Mouse (Mus musculus) cerebellum, adult 11 months (tissue): ENCODE data around the gene Trim46.

ENCODE experiments used
- DNase-seq: peaks from one replicate; pipeline ENCODE4 v3.0.0; 2022

Trim46 gene

DNA sequence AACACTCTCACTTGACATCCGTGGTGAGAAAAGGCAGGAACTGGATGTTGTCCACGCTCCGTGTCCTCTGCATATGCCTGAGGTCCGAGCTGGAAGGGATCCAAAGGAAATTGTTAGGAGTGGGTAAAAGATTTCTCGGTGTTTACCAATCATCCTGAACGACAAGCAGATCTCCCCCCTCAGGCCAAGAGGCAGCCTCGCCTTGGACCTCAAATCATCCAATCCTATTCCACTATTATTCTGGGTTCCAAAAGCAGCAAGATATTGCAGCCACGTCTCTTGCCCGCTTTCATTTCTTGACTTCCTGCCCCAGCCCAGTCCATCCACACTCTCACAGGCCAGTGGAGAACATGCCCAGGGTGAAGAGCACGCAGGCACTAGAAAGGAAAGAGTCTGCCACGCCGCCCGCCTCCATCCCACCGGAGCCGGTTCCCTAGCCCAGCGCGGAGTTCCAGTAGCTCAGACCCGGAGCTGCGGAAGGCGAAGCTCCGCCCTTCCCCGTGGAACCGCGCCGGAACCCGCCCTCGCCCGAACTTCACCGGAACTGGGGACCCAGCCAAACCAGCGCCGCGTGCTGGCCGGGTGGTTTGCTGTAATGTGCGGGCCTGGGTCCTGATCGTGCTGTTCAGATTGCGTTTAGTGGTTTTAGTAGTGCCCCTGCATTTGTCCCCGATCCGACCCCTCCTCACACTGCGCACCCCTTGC is 24.1 kb upstream of the Trim46 start, which contains the start of gene Slc50a1:
Slc50a1 (minus strand) TSS at position 520 of the 705 bp plus-strand sequence.
- peak; percentile 81 for DNase-seq

DNA sequence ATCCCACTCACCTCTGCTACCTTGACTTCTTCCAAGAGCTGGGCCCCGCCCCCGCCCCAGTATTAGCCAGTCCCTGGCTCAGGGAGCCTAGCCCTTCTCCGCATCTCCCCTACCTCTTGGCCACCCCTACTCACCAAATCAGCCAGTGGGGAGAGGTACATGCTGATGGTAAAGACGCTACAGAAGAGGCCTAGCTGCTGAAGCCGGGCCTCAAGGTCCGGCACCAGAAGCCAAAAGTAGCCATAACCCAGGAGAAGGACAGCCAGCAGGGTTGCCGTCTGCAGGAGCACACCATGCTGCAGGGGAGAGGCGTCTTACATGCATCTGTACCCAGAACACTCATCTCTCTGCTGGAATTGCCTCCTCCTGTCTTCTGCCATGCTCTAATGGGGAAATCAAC is 22.8 kb upstream of the Trim46 start:
- DNase-seq = no peak

DNA sequence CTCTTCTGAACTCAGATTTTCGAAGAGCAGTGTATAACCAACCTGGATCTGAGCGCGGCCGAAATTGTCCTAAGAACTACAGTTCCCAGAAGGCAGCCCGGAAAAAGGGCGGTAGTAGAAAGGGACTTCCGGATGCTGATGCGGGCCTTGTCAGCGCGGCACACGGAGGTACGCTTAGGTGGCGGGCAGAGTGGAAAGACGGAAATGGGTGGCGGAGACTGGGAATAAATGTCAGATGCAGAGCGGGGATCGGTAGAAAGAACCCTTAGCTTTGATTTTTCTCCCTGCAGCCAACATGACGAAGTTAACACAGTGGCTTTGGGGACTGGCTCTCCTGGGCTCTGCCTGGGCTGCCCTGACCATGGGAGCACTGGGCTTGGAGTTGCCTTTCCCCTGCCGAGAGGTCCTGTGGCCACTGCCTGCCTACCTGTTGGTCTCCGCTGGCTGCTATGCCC is 20.4 kb upstream of the Trim46 start:
- DNase-seq = peak; percentile 71

DNA sequence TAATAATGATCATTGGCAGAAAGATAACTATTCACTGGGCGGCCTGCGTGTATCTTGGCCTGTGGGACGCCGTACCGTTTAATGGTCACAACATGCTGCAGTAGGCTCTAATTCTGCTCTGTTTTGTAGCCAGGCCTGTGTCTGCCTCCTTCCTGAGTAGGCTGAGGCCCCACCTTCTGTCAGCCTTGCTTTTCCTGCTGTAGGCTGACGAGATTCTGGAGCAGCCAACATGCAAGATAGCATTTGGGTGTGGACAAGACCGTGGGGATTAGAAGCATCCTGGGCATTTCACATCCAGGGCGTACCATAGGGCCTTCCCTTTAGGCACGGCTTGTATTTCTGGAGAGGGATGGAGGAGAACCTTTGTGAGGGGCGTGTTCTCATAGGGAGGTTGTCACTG is 16.3 kb upstream of the Trim46 start:
- no peak for DNase-seq

DNA sequence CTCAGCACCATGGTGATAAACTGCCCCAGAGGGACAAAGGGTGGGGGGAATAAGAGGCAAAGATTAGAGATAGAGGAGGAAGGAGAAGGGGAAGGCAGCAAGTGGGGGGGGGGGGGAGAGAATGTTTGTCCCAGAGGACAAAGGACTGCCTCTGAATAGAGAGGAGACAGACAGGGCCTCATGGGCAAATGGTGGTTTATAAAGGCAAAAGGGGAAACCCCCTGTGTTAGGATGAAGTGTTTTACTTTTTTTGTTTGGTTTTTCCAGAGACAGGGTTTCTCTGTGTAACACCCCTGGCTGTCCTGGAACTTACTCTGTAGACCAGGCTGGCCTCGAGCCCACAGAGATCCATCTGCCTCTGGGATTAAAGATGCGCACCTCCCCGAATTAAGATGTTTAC is 14.1 kb upstream of the Trim46 start:
- DNase-seq = no peak

DNA sequence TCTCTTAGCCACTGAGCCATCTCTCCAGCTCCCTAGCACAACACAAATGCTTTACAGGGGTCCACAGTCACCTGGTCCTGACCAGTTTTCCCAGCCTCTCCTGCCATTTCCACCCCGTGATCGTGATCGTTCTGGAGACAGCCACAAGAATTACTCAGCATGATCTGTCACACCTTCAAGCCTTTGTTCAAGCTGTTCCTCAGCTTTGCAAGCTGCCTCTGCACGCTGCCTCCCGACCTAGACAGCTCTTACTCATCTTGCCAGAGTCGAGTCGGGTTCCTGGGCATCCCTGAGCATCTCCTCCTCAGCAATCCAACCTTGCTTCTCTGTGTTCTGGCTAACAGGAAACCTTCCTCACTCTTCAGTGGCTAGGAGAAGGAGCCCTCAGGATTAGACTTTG is 13.0 kb upstream of the Trim46 start, which contains the start of gene Dpm3:
Dpm3 (plus strand) TSS at position 283 of the 400 bp plus-strand sequence.
- DNase-seq = no peak

DNA sequence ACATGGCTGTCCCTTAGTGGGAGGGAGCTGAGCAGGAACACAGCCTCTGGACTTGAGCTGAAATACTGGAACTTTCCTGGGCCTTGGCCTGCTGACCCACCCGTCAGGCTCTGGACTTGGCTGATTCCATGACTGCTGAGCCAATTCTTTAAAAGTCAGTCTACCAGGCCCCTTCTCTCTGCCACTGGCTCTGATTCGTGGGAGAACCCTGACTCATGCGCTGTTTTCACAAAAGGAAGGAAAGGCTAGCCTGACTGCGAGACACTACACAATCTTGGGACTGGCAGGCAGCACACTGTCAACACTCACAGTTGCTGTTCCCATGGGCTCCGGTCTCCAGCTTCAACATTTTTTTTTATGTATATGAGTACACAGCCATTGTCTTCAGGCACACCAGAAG is 10.1 kb upstream of the Trim46 start:
- DNase-seq = no peak

DNA sequence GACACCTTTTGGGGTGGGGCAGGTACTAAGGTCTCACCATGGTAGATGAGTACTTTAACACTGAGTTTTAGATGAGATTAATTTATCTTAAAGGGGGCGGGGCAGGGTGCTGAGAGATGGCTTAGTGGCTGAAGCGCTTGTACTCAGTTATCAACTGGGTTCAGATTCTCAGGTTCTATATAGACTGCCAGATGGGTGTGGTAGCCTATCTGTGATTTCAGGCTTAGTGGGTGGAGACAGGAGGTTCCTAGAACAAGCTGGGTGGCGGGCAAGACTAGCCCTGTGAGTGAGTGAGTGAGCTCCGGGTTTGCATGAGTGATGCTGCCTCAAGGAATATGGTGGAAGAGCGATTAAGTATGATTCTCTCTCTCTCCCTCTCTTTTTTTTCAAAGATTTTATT is 8.9 kb upstream of the Trim46 start:
- DNase-seq = no peak

DNA sequence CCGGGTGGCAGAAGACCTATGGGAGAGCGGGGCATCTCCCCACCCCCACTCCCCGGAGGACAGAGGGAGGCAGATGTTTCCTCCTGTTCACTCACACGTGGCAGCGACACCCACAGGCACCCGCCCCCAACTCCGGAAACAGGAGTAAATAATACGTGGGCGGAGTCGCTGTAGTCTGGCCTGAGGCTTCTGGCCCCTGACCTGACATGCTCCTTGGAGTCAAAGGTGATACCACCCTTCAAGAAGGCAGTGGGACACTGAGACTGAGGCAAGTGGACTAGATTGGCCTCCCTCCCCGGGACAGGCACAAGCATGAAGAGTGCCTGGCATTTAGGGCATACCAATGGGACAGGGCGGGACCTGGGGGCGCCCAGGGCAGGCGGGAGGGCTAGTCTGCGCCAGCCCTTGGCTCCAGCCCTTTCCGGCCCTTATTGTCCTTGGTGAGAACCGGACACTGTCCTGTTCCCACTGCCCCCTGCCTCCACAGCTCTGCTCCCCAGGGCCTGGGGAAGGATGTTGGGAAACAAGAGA is 5.3 kb upstream of the Trim46 start:
- no peak for DNase-seq

DNA sequence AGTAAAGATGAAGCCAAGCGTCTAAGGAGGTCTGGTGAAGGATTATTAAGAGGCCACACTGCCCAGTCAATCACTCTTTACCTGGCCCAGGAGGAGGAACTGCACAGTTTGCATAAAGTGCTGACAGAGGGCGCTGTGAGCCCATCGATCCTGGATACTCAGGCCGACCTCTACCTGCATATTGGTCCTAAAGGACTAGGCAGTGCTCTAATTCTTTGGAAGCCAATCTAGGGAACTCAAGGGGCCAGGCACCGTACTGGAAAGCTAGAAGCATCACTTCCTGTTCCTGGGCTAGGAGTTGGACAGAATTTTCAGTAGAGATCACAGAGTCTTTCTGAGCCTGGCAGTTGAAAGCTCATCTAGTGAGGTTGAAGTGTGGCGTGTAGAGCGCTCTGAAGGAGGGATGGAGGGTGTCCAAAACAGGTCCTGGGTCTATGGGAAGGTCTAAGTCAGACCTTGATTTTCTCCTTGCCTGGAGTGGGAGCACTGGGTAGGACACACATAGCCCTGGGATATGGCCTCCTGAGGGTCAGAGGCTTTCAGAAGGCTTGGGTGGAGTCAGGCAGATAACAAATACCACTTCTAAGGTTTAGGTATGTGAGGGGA is 4.4 kb upstream of the Trim46 start:
- peak; percentile 58 for DNase-seq

DNA sequence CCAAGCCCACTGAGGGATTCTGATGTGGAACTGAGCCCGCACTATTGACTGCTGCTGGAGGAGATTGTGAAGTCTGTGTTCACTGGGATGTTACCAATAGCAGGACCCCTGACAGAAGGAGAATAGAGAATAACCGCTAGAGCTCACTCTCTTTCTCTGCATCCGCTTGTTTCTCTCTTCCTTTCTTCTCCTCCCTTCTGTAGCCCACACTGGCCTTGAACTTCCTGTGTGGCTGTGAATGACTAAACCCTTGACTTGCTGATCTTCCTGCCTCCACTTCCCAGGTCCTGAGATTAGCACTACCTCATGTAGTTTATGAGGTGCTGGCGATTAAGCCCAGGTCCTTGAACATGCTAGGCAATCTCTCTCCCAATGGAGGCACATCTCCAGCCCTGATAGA is 1.4 kb upstream of the Trim46 start:
- no peak for DNase-seq

DNA sequence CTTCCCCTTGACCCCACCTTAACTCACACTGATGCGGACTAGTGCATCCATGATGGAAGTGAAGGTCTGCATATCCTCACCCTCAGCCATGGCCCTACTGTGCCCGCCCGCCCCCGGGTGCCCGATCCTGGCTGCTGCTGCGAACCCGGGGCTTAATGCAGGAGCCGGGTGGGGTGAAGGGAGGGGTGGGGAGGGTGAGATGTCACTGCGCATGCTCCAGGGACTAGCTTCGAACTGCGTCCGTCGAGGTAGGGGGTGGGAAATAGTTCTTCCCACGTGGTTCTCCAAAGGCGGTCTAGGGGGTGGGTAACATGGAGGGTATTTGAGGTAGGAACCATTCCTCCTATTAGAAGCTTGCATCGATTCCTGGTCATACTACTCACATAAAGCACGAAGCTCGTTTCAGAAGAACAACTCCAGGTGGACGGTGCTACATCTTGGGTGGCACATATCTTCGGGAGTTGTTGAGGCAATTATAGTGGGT is 379 bp downstream of the Trim46 start, which contains the start of gene Krtcap2:
Krtcap2 (plus strand) TSS at position 279 of the 484 bp plus-strand sequence.
- peak; percentile 72 for DNase-seq

DNA sequence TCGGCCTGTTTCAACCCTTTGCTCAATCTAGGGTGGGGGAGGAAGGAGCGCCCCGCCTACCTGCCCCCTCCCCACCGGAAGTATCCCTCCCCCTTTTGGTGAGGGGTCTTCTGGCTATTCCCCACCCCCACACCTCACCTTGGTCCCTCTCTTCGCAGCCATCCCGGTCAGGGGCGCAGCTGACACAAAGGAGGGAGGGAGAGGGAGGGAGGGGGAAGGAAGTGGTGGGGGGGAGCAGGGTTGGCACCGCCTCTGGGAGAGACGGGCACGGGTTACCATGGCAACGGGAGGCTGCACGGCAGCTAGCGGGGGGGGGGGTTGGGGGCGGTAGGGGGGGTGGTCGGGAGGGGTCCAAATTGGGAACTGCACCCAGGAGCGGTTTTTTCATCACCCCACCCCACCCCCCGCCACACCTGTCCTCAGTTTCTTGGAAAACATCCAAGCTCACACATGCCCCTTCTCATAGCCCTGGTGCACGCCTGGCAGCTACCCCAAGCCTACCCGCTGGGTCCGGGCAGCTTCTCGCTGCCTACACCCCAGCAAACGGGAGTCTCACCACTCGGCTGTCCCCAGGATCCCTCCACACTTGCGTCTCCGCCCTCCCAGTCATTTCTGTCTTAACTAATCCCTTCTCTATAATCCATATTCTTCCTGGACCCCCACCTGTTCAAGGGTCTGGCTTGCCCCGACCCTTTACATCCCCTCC is 974 bp downstream of the Trim46 start:
- DNase-seq = peak; percentile 80

DNA sequence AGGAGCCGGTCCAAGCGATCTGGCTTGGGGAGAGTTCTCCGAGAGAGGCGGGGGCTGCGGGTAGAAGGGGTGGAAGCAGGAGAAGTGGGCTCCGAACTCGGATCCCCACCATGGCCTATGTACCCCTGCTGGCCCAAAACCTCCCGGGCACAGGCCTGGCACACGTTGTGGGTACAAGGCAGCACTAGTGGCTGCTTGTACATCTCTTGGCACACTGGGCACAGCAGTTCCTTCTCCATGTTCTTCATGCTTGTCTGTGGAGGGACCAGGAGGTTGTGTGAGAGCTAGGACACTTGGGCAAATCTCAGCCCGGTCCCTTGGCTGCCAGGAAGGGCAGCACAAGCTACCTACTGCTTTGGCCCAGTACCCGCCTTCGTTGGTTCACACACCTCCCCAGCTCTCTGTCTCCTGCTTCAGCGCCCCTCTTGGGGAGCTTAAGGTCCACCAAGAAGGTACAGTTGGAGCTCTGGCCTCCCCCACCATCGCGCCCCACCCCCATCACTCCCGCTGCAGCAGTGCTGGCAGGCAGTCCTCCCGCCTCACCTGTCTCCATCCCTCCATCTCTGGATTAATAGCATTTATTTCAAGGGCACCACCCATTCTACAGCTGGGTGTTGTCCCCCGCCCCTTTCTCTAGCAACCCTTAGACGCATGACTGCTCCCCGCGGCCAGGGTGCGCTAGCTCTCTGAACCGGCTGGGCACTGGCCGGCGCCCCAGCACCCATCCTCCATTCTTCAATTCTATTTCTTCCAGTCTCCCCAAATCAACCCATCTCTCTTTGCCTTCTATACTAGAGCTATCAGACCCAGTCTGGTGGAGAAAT is 1.7 kb downstream of the Trim46 start:
- DNase-seq = peak; percentile 54

DNA sequence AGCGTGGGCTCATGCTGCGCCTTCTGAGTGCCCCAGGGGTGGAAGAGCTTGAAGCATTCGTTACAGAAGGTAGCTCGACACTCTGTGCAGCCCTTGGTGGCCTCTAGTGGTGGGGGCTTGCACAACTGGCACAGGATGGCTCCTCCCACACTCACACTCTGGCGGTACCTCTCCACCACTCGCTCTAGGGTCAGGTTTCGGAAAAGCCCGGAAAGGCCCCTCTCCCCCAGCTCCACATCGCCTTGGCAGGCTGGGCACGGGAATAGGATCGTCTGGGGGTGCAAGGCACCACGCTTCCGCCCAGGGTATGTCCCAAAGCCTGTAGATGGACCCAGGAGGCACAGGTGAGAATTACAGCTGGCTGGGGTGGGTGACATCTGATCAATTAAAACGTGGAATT is 2.5 kb downstream of the Trim46 start:
- no peak for DNase-seq

DNA sequence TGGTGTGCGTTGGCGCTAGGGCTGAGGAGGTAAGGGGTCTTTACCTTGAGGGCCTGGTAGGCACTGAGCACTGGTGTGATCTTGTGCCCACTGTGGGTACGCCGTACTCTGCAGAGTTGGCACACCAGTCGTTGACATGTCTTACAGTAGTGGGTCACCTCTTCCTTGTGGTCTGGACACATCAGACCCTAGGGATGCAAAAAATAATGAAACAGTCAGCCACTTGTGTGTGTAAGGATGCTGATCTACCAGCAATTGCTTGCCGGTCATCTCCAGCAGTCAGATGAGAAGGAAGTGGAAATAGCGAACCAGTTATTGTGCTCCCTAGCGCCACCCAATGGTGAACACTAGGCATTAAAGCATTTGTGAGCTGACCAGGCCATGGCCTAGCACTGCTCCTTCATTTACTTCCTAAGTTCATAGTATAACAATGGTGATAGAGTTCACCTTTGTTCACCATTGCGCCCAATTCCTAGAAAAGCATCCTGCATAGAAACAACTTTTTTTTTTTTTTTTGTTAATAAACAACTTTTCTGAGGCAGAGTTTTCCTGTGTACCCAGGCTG is 3.7 kb downstream of the Trim46 start:
- DNase-seq = peak; percentile 68

DNA sequence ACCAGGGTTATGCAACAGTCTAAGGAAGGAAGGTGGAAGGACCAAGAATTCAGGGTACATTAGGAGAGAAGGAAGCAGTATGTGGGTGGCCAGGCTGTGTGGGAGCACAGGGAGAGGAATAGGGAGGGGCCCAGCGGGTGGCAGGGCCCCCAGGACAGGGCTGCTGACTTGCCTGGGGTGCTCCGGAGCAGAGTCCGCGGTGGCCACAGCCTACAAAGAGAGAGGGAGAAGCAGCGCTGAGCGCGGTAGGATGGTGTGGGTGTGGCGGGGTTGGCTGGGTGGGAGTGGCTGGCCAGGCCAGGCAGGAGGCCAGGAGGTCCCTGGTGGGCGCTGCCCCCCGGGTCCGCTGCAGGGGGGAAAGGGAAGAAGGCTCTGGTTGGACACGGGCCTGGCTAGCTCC is 7.6 kb downstream of the Trim46 start:
- DNase-seq = no peak

DNA sequence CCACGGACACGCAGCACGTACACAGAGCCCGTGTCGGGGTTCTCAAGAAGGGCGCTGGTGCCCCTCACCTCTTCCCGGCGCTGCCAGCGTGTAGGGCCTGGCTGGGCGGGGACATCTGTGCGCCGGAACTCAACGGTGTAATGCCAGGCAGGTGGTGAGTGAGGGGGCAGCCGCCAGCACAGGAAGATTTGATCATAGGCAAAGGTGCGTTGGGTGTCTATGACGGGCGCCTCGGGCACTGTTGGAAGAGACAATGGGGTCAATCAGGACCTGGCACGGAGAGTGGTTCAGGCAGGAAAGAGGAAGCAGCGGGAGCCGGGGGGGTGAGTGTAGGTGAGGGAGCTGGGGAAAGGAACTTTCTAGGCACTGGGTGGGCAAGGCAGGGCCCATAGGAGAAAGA is 8.4 kb downstream of the Trim46 start:
- no peak for DNase-seq

DNA sequence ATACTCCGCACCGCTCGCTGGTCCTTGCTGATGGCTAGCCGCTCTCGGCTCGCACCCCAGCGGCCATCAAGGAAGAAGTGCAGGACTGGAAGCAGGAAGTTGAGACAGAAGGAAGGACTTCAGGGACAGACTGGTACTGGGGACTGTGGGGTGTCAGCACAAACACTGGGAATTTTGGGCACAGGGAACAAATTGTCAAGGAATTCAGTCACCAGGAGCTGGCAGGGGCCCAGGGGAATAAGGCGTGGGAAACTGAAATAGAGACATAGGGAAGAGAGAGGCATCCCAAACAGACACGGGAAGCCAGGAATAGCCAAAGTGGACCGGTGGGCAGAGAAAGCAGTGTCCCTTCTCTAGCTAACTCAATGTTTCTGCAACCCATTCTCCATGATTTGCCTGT is 9.6 kb downstream of the Trim46 start:
- no peak for DNase-seq

DNA sequence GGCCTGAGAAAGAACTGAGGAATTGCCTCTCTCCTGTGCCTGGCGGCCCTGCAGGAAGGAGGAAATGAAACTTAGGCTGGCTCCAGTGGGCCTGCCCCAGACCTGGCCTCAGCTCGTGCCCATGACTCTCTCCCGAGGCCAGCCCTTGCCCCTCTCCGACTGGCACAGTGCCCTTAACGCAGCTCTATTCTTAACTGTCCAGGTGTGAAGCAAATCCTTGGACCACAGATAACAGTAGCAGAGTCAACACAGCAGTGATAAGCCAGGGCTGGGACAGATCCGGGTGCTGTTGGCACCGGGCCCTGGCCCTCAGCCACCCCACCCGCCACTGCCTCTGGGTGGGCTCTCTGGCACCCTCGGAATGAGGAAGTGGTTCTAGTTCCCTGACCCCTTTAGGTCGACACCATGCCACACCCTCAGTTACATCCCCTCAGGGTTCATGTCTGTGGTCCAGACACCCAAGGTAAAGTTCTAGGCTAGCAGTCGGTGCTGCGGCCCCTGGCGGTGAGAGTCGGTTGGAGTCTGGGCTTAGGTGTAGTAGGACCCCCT is 12.5 kb downstream of the Trim46 start:
- no peak for DNase-seq

DNA sequence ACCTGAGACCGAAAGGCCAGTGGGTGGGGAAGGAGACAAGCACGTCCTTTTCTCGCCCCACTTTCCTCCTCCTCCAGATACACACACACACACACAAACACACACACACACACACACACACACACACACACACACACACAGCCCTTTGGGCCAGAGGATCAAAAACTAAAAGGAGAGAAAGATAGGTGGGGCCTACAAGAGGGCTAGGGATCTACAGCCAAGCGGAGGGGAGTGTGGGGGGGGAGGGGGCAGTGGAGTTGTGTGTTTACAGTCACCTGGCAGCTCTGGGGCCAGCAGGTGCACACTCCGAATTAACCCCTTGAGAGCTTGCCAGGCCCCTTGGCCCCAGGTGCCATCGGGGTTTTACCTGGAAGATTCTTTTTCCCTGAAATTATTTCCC is 13.5 kb downstream of the Trim46 start:
- DNase-seq = no peak

DNA sequence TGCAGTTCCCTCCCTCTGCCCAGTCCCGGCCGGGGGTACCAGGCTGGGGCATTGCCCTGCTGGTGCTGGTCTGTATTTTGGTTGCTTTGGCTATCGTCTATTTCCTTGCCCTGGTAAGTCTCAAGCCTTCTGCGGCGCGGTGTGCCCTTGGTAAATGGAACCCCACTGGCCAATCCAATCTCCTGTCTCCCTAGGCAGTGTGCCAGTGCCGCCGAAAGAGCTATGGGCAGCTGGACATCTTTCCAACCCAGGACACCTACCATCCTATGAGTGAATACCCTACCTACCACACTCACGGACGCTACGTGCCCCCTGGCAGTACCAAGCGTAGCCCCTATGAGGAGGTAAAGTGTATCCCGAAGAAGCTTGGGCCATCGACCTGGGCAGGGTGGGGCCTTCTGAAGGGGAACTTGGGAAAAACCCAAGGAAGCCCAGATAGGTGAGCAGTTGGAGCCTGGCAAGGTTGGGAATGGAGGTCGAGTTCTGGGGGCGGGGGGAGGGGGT is 14.3 kb downstream of the Trim46 start:
- no peak for DNase-seq
